Mouse (Mus musculus) embryonic facial prominence, embryonic 12.5 days (tissue): ENCODE results near the gene Ciao1. TPM values are rescaled to one million over a fixed set of nuclear protein-coding genes. Genes with fewer than 3 reads are reported as not detected.

Experiments used
- polyA plus RNA-seq: library from polyadenylated mRNA; unstranded; fragments of >200 nt; fragmentation: Nextera tagmentation; extraction: Ambion mirVana; gene quantifications from 2 replicates; pipeline ENCODE4 v1.2.1, GENCODE M21; 2016

Gene Ciao1
- polyA plus RNA-seq, 1 experiment from 2014 or later = 55.7 TPM

Other genes starting within 250 kb of the Ciao1 start
- 13.4 and 13.7 TPM in 2 replicates for gene Ap4e1, start 239.1 kb downstream of the Ciao1 start, polyA plus RNA-seq
- gene Blvra, start 177.2 kb downstream of the Ciao1 start, polyA plus RNA-seq = 42.0 and 44.0 TPM in 2 replicates
- gene Ncaph, start 113.9 kb downstream of the Ciao1 start, polyA plus RNA-seq = 91.3 and 96.2 TPM in 2 replicates
- gene Itpripl1, start 104.4 kb downstream of the Ciao1 start, polyA plus RNA-seq = 18.8 and 22.1 TPM in 2 replicates
- gene 1810024B03Rik, start 39.5 kb downstream of the Ciao1 start, polyA plus RNA-seq = 2.4 and 2.9 TPM in 2 replicates
- gene Snrnp200, start 39.4 kb downstream of the Ciao1 start, polyA plus RNA-seq = 88.2 and 89.1 TPM in 2 replicates
- 28.1 and 31.3 TPM in 2 replicates for gene Tmem127, start 92 bp upstream of the Ciao1 start, polyA plus RNA-seq
- gene Stard7, start 22.4 kb upstream of the Ciao1 start, polyA plus RNA-seq = 82.5 and 87.3 TPM in 2 replicates
- gene Dusp2, start 88.3 kb upstream of the Ciao1 start, polyA plus RNA-seq = 5.8 and 7.9 TPM in 2 replicates
- gene Astl, start 90.8 kb upstream of the Ciao1 start, polyA plus RNA-seq = 0.19 TPM in 1 of 2 replicates, not detected in the other
- gene Adra2b, start 115.4 kb upstream of the Ciao1 start, polyA plus RNA-seq = 1.7 and 1.8 TPM in 2 replicates
- 0.19 and 0.22 TPM in 2 replicates for gene Gpat2, start 177.4 kb upstream of the Ciao1 start, polyA plus RNA-seq
- gene Fahd2a, start 196.7 kb upstream of the Ciao1 start, polyA plus RNA-seq = 27.5 and 27.7 TPM in 2 replicates